Mouse (Mus musculus) midbrain, embryonic 16.5 days (tissue): ENCODE measurements around the gene Gm38655. TPM values are rescaled to one million over a fixed set of nuclear protein-coding genes. Genes with fewer than 3 reads are reported as not detected.
A peak's percentile ranks its signal among the peaks of the same experiment; 100 is the strongest.

Experiments used
- ATAC-seq: fragments of 200-750 bp; cut with Nextera tagmentation; 2 replicates; pipeline ENCODE4 v1.8.0; 2017; ENCODE audit warnings: moderate TSS enrichment
- H3K27ac ChIP-seq: fragments of 300-500 bp; sonication (generic); 2 replicates; pipeline ENCODE4 v1.5.1; 2014; ENCODE audit warnings: mild to moderate bottlenecking, low read length, mixed read lengths
- H3K27me3 ChIP-seq: fragments of 300-500 bp; sonication (generic); 2 replicates; pipeline ENCODE4 v1.6.1; 2014; ENCODE audit warnings: low read depth, low read length, mixed read lengths; ENCODE audit not compliant: control insufficient read depth, insufficient read depth
- H3K36me3 ChIP-seq: fragments of 300-500 bp; sonication (generic); 2 replicates; pipeline ENCODE4 v1.6.1; 2014; ENCODE audit warnings: mild to moderate bottlenecking, low read length, moderate library complexity, mixed read lengths; ENCODE audit not compliant: control insufficient read depth, insufficient read depth
- H3K4me1 ChIP-seq: fragments of 300-500 bp; sonication (generic); 2 replicates; pipeline ENCODE4 v1.6.1; 2014; ENCODE audit warnings: mild to moderate bottlenecking, low read length, mixed read lengths; ENCODE audit not compliant: control insufficient read depth, insufficient read depth
- H3K4me2 ChIP-seq: fragments of 300-500 bp; sonication (generic); 2 replicates; pipeline ENCODE4 v1.6.1; 2014; ENCODE audit warnings: mild to moderate bottlenecking, low read length, mixed read lengths
- H3K4me3 ChIP-seq: fragments of 300-500 bp; sonication (generic); 2 replicates; pipeline ENCODE4 v1.5.1; 2014; ENCODE audit warnings: low read depth, mild to moderate bottlenecking, low read length, moderate library complexity, mixed read lengths
- H3K9ac ChIP-seq: fragments of 300-500 bp; sonication (generic); 2 replicates; pipeline ENCODE4 v1.6.1; 2014; ENCODE audit warnings: low read depth, low read length, mixed read lengths
- H3K9me3 ChIP-seq: fragments of 300-500 bp; sonication (generic); replicated peaks from 2 replicates; pipeline ENCODE4 v1.6.1; 2014; ENCODE audit warnings: mild to moderate bottlenecking, low read length, mixed read lengths; ENCODE audit not compliant: control insufficient read depth, poor library complexity, severe bottlenecking
- WGBS: fragments of 180-500 bp; shearing (Covaris S2); extraction: QIAGEN DNeasy Blood & Tissue Kit; methylation state at CpG from one replicate; pipeline ENCODE4 v1.1.7; 2014; 5-methylcytosine and 5-hydroxymethylcytosine counted together
- polyA plus RNA-seq: library from polyadenylated mRNA; unstranded; fragments of >200 nt; fragmentation: Nextera tagmentation; extraction: Ambion mirVana; gene quantifications from 2 replicates; pipeline ENCODE4 v1.2.1, GENCODE M21; 2015

The Gm38655 gene
- polyA plus RNA-seq, 1 experiment from 2014 or later = not detected

DNA sequence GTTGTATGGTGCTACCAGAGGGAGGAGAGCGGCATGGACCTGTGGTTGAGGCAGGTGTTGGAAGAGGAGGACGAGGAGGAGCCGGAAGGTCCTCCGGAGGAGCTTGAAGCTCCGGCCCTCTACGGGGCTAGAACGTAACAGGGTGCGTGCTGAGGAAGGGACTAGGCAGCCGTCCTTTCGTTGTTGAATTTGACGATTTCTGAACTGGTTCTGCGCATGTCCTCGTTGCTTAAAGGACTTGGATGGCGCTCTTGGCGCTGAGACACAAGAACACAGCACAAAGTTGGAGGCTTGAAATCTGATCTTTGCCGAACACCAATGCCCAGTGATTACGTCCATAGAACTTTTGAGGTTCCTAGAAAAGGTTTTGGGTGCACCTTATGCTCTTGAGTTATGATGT is 9.7 kb upstream of the Gm38655 start:
- no peaks in the 10 kb centered on the region for H3K36me3 ChIP-seq
- H3K4me2 ChIP-seq = peak overlapping the region; percentile 98
- H3K4me1 ChIP-seq = peaks cover 36% of the 10 kb centered on the region
- peak overlapping the region; percentile 89 for H3K4me3 ChIP-seq
- peak overlapping the region; percentile 68; the same call in 1 of the 2 replicates for H3K27ac ChIP-seq
- WGBS = 12% methylated on average over 17 of the region's 17 CpGs
- ATAC-seq = 0 out of 2 replicates have a peak, but pooled peaks have one; percentile 12
- H3K27me3 ChIP-seq = peaks cover 2% of the 10 kb centered on the region; the same call in 1 of the 2 replicates
- H3K9me3 ChIP-seq = no peaks in the 10 kb centered on the region
- H3K9ac ChIP-seq = peak overlapping the region; percentile 71

DNA sequence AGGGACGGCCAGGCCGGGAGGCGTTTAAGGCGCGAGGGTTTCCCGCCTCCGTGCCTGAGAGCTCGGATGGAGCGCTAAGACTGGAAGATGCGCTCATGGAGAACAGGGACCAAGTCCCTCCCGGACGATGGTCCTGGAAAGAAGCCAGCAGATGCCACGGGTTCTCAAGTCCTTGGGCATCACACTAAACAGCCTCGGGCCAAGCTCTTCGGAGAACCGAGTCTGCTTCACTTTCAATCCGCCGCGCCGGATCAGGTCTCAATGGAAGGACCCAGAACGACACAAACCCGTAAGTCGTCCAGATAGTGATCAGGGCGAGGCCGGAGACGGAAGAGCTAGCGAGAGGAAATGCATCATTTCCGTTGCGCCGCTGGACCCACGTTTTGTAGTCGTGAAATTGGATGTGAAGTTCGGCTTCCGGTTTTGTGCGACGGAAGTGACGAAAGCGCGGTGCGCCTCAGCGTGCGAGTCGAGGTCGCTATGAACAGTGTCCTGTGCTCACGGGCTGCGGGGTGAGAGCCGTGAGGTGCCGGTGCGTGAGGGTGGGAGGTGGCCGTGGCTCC is 8.9 kb upstream of the Gm38655 start, which contains the start of gene BC003965:
TSS of gene BC003965 (plus strand) at position 426 of the 563 bp plus-strand sequence.
- Histone ChIP-seq H3K4me1 (peaks cover 29% of the 10 kb centered on the region), H3K27me3 (peaks cover 2% of the 10 kb centered on the region; the same call in 1 of the 2 replicates), H3K27ac (peak within 1 kb of the TSS; percentile 96), H3K9ac (peak within 1 kb of the TSS; percentile 87), H3K9me3 (no peaks in the 10 kb centered on the region), H3K4me3 (peak within 1 kb of the TSS; percentile 89), H3K36me3 (no peaks in the 10 kb centered on the region), H3K4me2 (peak within 1 kb of the TSS; percentile 98)
- peak; percentile 87 for ATAC-seq
- 0% methylated on average over 50 of the region's 50 CpGs for WGBS

DNA sequence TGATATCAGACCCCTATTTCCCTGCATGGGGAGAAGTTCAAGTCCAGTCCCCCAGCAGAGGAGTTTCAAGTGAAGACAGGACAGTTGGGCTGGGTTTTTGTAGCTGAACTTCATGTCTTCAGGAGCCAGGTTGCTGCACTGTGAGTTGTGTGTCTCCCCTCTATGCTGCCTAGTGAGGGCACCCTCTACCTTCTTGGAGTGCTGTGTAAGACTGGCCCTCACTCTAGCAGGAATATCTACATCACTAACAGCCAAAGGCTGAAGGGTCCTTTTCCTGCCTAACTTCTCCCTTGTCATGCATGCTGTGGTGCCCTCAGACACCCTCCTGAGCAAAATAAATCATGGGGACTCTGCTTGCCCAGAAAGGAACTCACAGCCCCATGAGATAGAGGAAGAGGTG is 8.0 kb upstream of the Gm38655 start:
- no peak for ATAC-seq
- H3K4me2 ChIP-seq = peak overlapping the region; percentile 88
- H3K9me3 ChIP-seq = no peaks in the 10 kb centered on the region
- H3K9ac ChIP-seq = 0 out of 2 replicates have a peak overlapping the region, but pooled peaks have one; percentile 87
- H3K4me1 ChIP-seq = peaks cover 27% of the 10 kb centered on the region
- H3K36me3 ChIP-seq = no peaks in the 10 kb centered on the region
- no peak overlapping the region for H3K27ac ChIP-seq
- H3K27me3 ChIP-seq = peaks cover 5% of the 10 kb centered on the region; the same call in 1 of the 2 replicates
- H3K4me3 ChIP-seq = no peak overlapping the region

DNA sequence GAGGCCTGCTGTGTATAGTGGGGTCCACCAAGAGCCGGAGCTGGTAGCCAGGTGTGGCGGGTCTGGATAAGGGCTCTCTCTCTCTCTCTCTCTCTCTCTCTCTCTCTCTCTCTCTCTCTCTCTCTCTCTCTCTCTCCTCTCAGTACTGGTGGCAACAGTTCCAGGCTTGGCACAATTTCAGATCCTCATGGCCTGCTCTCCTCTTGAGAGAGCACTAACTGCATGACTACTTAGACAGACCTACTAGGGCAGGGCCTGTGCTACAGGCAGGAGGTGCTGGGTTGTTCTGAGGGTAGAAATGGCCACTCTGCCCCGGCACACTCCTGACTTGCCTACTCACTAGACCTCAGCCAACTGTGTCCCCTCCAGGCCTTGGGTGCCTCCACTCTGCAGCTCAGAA is 2.7 kb downstream of the Gm38655 start:
- no peak for ATAC-seq
- no peak overlapping the region for H3K4me2 ChIP-seq
- WGBS = 76% methylated on average over 3 of the region's 3 CpGs

DNA sequence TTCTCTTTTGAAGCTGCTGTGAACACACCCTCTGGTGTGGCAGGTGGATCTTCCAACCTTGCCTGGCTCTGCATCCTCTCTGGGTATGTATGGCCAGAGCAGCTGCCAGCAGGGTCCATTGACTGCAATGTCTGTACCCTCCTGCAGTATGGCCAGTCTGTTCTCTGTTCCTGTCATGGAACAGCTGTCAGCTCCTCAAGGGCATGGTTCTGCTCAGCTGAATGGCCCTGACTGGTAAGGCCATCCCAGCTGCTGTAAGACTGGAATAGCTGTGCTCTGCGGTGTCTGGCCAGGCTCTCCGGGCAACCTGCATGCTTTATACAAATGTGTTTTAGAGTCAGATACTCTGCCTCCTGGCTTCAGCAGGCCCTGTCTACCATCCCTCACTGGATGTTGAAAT is 5.6 kb downstream of the Gm38655 start:
- Histone ChIP-seq H3K4me1 (no peaks in the 10 kb centered on the region), H3K36me3 (no peaks in the 10 kb centered on the region), H3K27ac (no peak overlapping the region), H3K4me3 (no peak overlapping the region), H3K4me2 (no peak overlapping the region), H3K27me3 (no peaks in the 10 kb centered on the region), H3K9ac (no peak overlapping the region), H3K9me3 (no peaks in the 10 kb centered on the region)
- 93% methylated on average over 2 of the region's 2 CpGs for WGBS
- no peak for ATAC-seq

More for the DNA sequence above, 2.7 kb downstream of the Gm38655 start:
- no peaks in the 10 kb centered on the region for H3K9me3 ChIP-seq
- no peaks in the 10 kb centered on the region for H3K36me3 ChIP-seq
- H3K27me3 ChIP-seq = no peaks in the 10 kb centered on the region; the same call in 1 of the 2 replicates
- no peak overlapping the region for H3K27ac ChIP-seq
- H3K9ac ChIP-seq = no peak overlapping the region
- H3K4me3 ChIP-seq = no peak overlapping the region
- no peaks in the 10 kb centered on the region for H3K4me1 ChIP-seq

DNA sequence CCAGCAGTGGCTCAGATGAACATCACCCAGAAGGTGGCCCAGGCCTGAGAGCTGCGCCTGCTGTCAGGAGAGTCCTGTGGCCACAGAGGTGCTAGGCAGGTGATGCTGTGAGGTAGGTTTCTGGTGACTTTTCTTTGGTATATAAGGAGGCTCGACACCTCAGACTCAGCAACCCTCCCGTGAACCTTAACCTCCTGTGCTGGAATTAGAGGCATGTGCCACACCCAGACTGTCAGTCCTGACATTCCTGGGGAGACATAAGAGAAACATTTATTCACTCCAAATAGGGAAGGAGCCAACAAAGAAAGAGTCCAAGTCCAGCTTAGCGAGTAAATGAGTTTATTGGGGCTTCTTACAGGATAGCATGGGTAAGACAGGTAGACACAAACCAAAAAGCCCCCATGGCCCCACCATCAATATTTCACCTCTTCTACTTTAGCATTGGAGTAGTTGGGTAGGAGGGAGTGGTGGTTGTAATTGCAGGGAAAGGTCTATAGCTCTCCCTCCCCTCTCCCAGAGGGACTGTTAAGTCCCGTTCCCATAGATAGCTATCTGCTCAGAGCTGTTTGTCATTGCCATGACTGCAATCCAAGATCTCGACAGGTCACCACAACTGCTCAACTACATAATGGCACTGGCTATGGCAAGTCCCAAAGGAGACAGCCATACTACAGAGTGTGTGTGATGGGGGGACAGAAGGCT is 9.2 kb downstream of the Gm38655 start:
- no peak overlapping the region for H3K9ac ChIP-seq
- 69% methylated on average over 6 of the region's 6 CpGs for WGBS
- H3K9me3 ChIP-seq = no peaks in the 10 kb centered on the region
- no peak overlapping the region for H3K27ac ChIP-seq
- H3K4me2 ChIP-seq = no peak overlapping the region
- H3K36me3 ChIP-seq = peaks cover 3% of the 10 kb centered on the region
- H3K4me1 ChIP-seq = no peaks in the 10 kb centered on the region
- no peaks in the 10 kb centered on the region for H3K27me3 ChIP-seq
- no peak overlapping the region for H3K4me3 ChIP-seq
- no peak for ATAC-seq

DNA sequence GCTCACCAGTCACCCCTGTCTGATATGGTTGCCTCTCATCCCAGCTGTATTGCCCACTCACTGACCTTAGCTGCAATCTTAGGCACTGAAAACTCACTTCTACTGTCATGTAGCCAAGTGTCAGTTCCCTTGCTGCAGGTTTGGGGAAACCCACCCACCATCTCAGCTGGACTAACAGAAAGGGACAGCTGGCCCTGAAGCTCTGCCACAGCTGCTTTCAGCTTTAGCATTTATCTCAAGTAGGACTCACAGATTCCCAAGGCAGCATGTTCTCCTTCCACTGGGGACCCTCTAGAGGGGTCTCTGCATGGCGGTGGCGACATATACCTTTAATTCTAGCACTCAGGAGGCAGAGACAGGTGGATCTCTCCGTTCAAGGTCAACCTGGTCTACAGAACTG is 10.5 kb downstream of the Gm38655 start:
- Histone ChIP-seq H3K9ac (no peak overlapping the region), H3K4me3 (no peak overlapping the region), H3K4me1 (no peaks in the 10 kb centered on the region), H3K36me3 (peaks cover 11% of the 10 kb centered on the region), H3K27ac (no peak overlapping the region), H3K27me3 (no peaks in the 10 kb centered on the region), H3K9me3 (no peaks in the 10 kb centered on the region), H3K4me2 (no peak overlapping the region)
- WGBS = 88% methylated on average over 3 of the region's 3 CpGs
- ATAC-seq = no peak

DNA sequence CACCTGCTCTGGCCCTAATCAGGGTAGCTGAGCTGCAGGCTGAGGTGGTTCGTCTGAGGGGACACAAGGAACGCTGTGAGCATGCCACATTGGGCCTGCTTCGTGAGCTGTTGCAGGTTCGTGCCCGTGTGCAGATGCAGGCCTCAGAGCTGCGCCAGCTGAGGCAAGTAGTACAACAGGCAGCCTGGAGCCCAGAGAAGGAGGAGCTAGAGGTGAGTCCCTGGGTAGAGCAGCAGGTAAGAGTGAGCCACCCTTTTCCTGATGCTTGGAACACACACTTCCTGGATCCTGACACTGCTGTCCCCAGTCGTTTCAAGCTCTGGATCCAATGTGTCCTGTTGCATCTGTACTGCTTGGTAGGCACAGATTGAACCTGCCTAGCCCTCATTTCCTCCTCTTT is 11.9 kb downstream of the Gm38655 start:
- WGBS = 72% methylated on average over 7 of the region's 7 CpGs
- no peaks in the 10 kb centered on the region for H3K27me3 ChIP-seq
- no peak for ATAC-seq
- H3K9ac ChIP-seq = no peak overlapping the region
- no peaks in the 10 kb centered on the region for H3K4me1 ChIP-seq
- peaks cover 16% of the 10 kb centered on the region for H3K36me3 ChIP-seq
- H3K4me3 ChIP-seq = no peak overlapping the region
- H3K9me3 ChIP-seq = no peaks in the 10 kb centered on the region
- H3K4me2 ChIP-seq = no peak overlapping the region
- H3K27ac ChIP-seq = no peak overlapping the region

DNA sequence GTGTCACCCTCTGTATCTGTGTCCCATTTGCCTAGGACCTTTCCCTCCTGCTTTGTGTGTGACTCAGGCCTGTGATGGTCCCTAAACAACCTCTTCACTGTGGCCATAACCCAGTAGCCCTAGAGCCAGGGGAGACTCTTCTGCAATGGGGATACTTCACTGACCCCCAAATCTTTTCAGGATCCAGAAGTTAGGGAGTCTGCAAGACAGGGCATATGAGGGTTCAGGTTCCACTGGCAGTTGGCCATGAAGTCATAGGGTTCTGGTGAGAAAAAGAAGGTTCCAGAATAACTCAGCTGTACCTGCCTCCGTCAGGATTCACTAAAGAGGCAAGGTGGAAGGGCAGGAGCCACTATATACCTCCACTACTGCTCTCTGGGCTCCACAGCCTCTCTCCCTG is 13.1 kb downstream of the Gm38655 start, which contains the start of gene Ccdc154:
TSS of gene Ccdc154 (plus strand) at position 301 of the 400 bp plus-strand sequence.
- no peak for ATAC-seq
- Histone ChIP-seq H3K27me3 (no peaks in the 10 kb centered on the region), H3K9ac (no peak within 1 kb of the TSS), H3K4me3 (no peak within 1 kb of the TSS), H3K27ac (no peak within 1 kb of the TSS), H3K36me3 (peaks cover 16% of the 10 kb centered on the region), H3K4me2 (no peak within 1 kb of the TSS), H3K9me3 (no peaks in the 10 kb centered on the region), H3K4me1 (no peaks in the 10 kb centered on the region)
- WGBS = 77% methylated on average over 1 of the region's 1 CpGs
